Mouse (Mus musculus) left cerebral cortex, adult 2 months (tissue): ENCODE measurements around the gene Ankrd39. TPM values are rescaled to one million over a fixed set of nuclear protein-coding genes. Genes with fewer than 3 reads are reported as not detected.

Source experiments
- DNase-seq, 2 experiments: peaks; one replicate each; pipeline ENCODE4 v3.0.0; 2021 to 2022; ENCODE audit warnings: low spot score in 2 of 2, mixed read lengths in 1 of 2; ENCODE audit errors: extremely low spot score in 1 of 2
- H3K27ac ChIP-seq: fragments of 200-600 bp; 2 replicates; pipeline ENCODE4 v1.8.1; 2022
- H3K4me3 ChIP-seq: fragments of 200-600 bp; 2 replicates; pipeline ENCODE4 v1.8.1; 2022
- CTCF ChIP-seq: fragments of 200-600 bp; IDR thresholded peaks from 2 replicates; pipeline ENCODE4 v1.8.1; 2022; ENCODE audit warnings: antibody characterized with exemption, mild to moderate bottlenecking, moderate library complexity
- intact Hi-C: fragments of 180-260 bp; cut with DNase I; formaldehyde crosslinking; loops from one replicate; pipeline ENCODE4 v1.15.1; 2025
- total RNA-seq, 2 experiments: library from RNA; stranded (reverse); gene quantifications; 2 replicates each; pipeline ENCODE4 v1.2.3; 2021

Ankrd39 gene
- total RNA-seq, 2 experiments from 2014 or later, result 12.0 to 14.8 TPM

DNA sequence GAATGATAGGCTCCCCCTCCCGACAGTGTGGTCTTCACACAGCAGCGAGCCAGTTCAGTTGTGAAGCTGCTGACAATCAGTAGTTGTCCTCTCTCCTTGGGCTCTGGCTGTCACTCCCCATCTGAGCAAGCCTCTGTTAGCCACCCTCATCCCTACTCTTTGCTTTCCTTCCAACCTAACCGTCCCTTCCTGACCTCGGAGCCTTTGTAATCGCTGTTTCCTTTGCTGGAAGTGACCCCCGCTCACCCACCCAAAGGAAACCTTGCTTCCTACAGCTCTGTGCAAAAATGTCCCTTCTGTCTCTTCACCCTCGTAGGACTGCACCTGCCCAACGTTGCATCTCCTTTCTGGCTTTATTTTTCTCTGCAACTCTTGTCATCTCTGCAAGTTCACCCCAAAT, 35.0 kb upstream of the Ankrd39 start:
- Histone ChIP-seq H3K27ac (no peak overlapping the region), H3K4me3 (no peak overlapping the region)
- intact Hi-C loops, result no loop called here
- no peak for TF ChIP-seq CTCF
- no peak for DNase-seq

DNA sequence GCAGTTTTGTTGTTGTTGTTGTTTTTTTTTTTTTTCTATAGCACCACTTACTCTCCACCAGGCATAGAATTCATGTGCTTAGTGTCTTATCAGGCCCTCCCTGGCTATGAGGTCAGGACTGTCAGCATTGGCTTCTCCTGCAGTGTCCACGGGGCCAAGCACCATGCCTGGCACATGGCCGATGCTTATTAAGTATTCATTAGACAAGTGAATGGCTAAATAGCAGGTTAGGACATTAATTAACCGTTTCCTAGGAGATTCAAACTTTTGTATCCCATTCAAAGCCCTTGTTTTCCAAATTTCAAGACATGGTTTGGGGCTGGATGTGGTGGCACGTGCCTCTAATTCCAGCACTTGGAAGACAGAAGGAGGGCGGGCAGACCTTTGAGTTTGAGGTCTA, 34.0 kb upstream of the Ankrd39 start:
- intact Hi-C loops, result no loop called here
- Histone ChIP-seq H3K27ac (no peak overlapping the region), H3K4me3 (no peak overlapping the region)
- no peak for DNase-seq
- no peak for TF ChIP-seq CTCF

DNA sequence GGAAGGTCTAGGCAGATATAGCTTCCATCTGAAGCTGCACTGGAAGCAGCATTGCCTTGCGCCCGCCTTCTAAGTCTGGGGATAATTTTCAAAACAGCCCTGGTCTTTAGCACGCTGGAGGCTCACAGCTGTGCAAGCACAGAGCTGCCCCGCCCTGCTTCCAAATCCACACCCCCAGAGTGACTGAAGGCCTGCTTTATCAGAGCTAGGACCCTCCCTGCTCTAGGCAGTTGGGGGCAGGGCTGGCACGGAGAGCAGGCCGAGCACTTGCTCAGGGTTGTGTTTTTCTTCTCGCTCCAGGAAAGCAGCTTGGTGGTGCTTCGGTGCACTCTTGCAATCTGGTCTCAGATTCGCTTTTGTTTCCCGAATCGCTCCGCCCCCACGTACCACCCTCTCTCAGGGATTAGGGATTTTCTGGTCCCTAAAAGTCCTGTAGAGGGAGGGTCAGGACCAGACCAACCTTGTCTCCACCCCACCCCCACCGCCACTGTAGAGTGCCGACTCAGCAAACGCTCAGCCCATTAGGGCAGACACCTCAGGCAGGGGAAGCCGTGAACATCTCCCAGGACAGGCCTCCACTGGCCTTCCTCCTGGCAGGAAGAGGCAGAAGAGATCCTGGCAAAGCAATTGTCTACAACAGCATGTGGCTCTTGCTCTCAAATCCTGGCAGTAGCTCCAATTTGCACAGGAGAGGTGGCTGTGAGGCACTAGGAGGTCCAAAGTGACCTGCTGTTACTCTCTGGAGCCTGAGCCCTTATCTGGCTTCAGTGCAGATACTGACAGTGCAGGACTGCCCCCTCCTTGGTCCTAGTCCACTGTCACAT, 33.4 kb upstream of the Ankrd39 start:
- TF ChIP-seq CTCF, result no peak
- intact Hi-C loops, result no loop called here

DNA sequence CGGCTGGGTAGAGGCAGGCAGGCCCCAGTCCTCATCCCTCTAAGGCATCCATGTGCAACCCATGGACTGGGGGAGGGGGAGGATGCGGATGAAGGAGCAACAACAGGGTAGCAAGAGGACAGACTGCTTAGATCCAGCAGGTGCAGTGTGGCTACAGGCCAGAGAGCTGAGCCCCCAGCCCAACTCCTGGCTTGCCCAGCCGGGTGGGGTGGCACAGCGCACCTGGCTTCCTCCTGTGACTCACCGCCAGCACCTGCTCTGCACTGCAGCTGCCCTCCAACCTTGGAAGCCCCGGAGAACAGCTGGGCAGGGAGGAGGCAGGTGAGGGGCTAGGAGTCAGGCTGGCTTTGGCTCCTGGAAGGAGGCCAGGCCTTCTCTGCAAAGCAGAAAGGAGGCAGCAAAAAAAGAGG, 32.7 kb upstream of the Ankrd39 start:
- intact Hi-C loops, result no loop called here
- Histone ChIP-seq H3K27ac (peak overlapping the region; percentile 73), H3K4me3 (peak overlapping the region; percentile 17; the same call in 1 of the 2 replicates)
- no peak for TF ChIP-seq CTCF
- no peak for DNase-seq

More for the DNA sequence above, 33.4 kb upstream of the Ankrd39 start:
- DNase-seq, result peak; percentile 40 to 47
- Histone ChIP-seq H3K27ac (peak overlapping the region; percentile 73), H3K4me3 (peak overlapping the region; percentile 17)

DNA sequence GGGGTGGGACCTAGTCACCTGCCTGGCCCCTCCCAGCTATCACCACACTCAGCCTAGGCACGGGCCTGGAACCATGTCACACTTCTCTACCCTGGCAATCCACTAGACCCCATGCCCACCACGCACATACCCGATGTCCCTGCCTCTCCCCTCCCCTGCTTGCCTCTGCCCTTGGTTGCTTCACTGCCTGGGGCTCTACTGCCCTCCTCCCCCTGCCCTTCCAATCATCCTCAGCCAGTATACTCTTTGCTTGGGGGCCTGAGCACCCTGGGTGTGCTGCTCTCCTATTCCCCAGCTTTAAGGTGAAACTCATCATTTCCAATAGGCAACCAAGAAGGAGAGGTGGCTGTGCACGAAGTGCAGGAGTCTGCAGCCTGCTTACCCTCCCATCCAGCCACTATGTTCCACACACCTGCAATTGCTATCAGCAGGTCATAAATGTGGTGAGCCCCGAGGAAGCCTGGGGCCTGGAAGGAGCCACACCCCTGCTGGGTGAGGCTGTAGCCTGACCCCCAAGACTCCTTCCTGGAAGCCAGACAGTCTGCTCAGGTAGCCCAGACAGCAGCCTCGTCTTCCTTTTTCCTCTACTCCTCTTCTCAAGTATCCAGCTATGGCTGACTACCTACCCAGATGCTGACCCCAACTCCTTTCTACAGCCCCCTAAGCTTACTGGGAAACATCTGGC, 29.9 kb upstream of the Ankrd39 start:
- intact Hi-C loops, result no loop called here
- TF ChIP-seq CTCF, result no peak
- no peak overlapping the region for H3K4me3 ChIP-seq

DNA sequence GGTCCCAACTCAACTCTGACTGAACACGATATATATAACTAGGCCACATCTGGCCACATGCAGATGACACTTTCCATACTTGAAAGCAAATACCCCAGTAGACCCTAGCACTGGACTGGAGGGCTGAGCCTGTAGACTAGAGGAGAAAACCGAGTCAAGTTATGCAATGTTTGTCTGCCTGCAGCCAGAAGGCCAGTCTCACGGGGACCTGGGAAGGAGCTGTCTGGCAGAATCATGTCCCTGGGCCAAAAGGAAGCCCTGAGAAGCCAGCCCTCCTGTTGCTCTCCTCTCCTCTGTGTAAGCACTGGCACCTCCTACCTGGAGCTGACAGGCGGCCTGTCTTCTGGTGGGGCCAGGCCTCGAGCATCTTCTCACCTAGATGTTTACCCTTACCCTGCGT, 28.1 kb upstream of the Ankrd39 start:
- no peak for TF ChIP-seq CTCF
- Histone ChIP-seq H3K27ac (no peak overlapping the region), H3K4me3 (no peak overlapping the region)
- intact Hi-C loops, result no loop called here
- DNase-seq, result no peak

More for the DNA sequence above, 29.9 kb upstream of the Ankrd39 start:
- H3K27ac ChIP-seq, result no peak overlapping the region
- no peak for DNase-seq

DNA sequence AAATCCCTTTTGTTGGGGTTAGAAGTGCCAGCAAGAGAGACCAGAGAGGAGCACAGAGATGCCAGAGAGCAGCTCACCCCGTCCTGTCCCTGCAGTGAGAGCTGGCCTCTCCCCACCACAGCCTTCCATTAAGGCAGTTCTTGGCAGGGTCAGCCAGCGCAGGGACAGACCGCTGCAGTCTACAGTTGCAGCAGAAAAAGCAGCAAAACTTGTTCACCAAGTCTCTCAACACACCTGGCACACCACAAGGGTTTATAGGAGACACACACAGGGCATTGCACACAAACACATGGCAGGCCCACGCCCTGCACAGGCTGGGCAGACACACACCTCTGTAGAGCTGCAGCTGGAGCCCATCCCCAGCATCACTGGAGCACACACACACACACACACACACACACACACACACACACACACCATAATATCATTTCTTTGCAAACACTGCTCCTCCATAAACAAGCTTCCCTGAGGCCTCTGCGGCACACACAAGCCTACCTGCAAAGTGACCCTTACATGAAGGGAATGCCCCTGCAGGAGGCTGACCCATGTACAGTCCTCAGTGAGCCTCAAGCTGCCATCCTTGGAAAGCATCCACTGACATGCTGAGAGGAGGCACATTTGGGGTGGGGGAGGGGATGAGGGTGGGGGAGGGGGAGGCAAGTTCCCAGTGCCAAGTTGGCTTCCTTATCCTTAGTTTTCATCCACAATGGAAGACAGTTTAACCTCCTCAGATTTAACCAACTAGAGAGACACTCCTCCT, 27.1 kb upstream of the Ankrd39 start:
- intact Hi-C loops, result no loop called here
- H3K4me3 ChIP-seq, result no peak overlapping the region
- no peak for DNase-seq
- no peak overlapping the region for H3K27ac ChIP-seq
- no peak for TF ChIP-seq CTCF

DNA sequence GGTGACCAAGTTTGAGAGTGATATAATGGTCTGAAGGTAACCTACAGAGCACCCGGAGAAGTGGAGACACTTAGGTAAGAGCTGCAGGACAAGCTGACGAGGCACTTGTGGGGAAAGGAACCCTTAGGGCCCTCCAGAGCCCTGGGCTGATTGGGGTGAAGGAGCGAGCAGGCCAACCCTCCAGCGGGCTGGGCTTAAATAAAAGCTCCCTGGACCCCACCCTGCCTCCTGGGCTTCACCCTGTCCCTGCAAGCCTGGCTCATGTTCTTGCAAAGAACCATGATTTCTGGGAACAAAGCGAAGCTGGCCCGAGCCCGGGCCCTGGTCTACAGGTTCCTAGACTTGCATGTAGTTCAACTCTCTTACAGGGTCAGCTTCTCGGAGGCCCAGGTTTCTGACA, 26.3 kb upstream of the Ankrd39 start:
- Histone ChIP-seq H3K4me3 (no peak overlapping the region), H3K27ac (no peak overlapping the region)
- intact Hi-C loops, result no loop called here
- no peak for DNase-seq
- TF ChIP-seq CTCF, result no peak

DNA sequence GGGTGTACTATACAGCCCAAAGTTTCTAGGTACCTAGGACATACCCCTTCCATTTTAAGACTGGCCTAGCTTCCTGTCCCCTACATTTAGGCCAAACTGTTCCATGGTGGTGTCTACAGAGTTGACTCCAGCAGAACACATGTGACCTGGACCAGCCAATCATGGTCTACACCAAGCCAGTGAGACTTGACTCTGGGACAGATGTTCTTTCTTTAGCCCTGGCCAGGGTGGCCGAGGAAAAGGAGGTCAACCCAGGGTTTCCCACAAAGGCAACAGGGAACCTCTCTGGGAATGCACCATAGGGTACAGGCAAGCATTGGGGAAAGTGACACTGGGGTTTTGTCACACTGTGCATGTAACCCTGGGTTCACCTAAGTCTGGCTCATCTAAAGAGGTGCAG, 25.5 kb upstream of the Ankrd39 start:
- Histone ChIP-seq H3K27ac (no peak overlapping the region), H3K4me3 (no peak overlapping the region)
- intact Hi-C loops, result no loop called here
- no peak for TF ChIP-seq CTCF
- DNase-seq, result no peak

DNA sequence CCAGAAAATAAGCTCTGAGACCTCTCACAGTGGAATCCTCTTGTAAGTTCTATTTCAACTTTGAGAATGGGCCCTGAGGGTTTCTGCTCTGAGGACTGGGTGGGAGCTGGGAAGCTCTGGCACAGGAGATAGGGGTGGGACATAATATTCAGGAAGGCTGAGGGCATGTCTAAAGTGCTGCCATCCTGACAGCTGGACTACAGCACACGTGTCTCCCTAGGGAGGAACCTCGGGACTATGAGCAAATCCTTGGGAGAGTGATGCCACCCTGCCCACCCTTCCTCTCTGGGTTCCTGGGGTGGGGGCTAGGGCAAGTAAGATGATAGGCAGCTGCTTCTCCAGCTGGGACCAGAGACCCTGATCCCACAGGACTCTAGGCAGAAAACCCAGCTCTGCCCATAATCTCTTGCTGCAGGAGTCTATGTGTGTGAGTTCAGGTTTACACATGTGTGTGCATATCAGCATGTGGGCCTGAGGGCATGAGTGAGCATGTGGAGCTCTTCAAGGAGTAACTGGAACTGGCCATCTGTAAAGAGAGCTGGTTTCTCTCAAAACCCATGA, 25.0 kb upstream of the Ankrd39 start:
- H3K4me3 ChIP-seq, result no peak overlapping the region
- TF ChIP-seq CTCF, result no peak
- DNase-seq, result no peak
- intact Hi-C loops, result no loop called here
- H3K27ac ChIP-seq, result no peak overlapping the region

DNA sequence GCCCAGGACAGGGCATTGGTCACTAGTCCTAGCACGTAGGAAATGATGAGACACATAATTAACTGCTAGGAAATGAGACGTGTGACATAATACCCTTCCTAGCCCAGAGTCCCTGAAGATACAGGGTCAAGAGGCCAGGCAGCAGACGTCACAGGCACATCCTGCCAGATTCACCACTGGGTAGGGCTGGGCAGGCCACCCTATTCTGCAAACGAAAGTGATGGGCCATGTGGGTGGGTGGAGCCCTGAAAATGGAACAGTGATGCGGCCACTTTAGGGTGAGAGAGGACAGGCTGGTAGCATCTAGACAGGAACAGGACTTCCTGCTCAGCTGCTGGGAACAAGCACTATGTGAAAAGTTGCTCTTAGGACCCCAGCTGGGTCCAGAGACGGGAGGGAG, 24.4 kb upstream of the Ankrd39 start:
- intact Hi-C loops, result no loop called here
- Histone ChIP-seq H3K4me3 (no peak overlapping the region), H3K27ac (no peak overlapping the region)
- no peak for DNase-seq
- no peak for TF ChIP-seq CTCF

DNA sequence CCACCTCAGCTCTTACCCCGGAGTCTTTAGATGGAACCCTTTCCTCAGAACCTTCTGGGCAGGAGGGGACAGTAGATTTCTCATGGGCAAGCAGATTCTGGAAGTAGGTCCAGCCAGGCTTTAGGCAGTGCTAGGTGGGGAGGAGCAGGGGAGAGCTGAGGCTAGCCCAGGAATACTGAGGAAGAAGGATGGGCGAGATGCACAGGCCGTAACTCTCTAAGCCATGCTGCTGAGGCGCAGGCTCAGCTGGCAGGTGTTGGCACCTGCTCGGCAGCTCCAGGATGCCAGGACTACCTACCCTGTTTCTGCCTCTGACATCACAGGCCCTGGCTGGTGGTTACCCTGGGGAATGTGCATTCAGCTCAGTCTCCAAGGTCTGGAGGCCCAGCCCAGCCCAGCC, 23.1 kb upstream of the Ankrd39 start:
- no peak for TF ChIP-seq CTCF
- H3K4me3 ChIP-seq, result no peak overlapping the region
- intact Hi-C loops, result no loop called here
- H3K27ac ChIP-seq, result no peak overlapping the region
- DNase-seq, result no peak
